Mouse (Mus musculus) intestine, postnatal 0 days (tissue): Measurements from ENCODE around the gene Riox2. TPM values are rescaled to one million over a fixed set of nuclear protein-coding genes. Genes with fewer than 3 reads are reported as not detected.

Source experiments
- ATAC-seq: fragments of 200-750 bp; cut with Nextera tagmentation; 2 replicates; pipeline ENCODE4 v1.8.0; 2017; ENCODE audit warnings: mild to moderate bottlenecking, moderate TSS enrichment, moderate library complexity
- H3K27ac ChIP-seq: fragments of 300-500 bp; sonication (generic); 2 replicates; pipeline ENCODE4 v1.5.1; 2014; ENCODE audit warnings: mild to moderate bottlenecking, low read depth, low read length, moderate library complexity
- H3K27me3 ChIP-seq: fragments of 300-500 bp; sonication (generic); replicated peaks from 2 replicates; pipeline ENCODE4 v1.6.1; 2014; ENCODE audit warnings: low read length, mixed read lengths; ENCODE audit not compliant: control insufficient read depth, insufficient read depth
- H3K36me3 ChIP-seq: fragments of 300-500 bp; sonication (generic); 2 replicates; pipeline ENCODE4 v1.6.1; 2014; ENCODE audit warnings: mild to moderate bottlenecking, moderate library complexity; ENCODE audit not compliant: control insufficient read depth, insufficient read depth
- H3K4me1 ChIP-seq: fragments of 300-500 bp; sonication (generic); replicated peaks from 2 replicates; pipeline ENCODE4 v1.6.1; 2014; ENCODE audit warnings: antibody characterized with exemption, low read length, mixed read lengths; ENCODE audit not compliant: control insufficient read depth, insufficient read depth
- H3K4me2 ChIP-seq: fragments of 300-500 bp; sonication (generic); replicated peaks from 2 replicates; pipeline ENCODE4 v1.6.1; 2014; ENCODE audit warnings: low read depth, mild to moderate bottlenecking, moderate library complexity
- H3K4me3 ChIP-seq: fragments of 300-500 bp; sonication (generic); 2 replicates; pipeline ENCODE4 v1.5.1; 2014; ENCODE audit warnings: low read depth, low read length
- H3K9ac ChIP-seq: fragments of 300-500 bp; sonication (generic); 2 replicates; pipeline ENCODE4 v1.6.1; 2014; ENCODE audit warnings: mild to moderate bottlenecking, low read depth, low read length
- H3K9me3 ChIP-seq: fragments of 300-500 bp; sonication (generic); 2 replicates; pipeline ENCODE4 v1.6.1; 2016; ENCODE audit warnings: mixed run types; ENCODE audit not compliant: control insufficient read depth
- CTCF ChIP-seq: sonication (generic); IDR thresholded peaks from 2 replicates; pipeline ENCODE4 v1.5.1; 2016; ENCODE audit warnings: low read depth, mild to moderate bottlenecking, control low read depth, antibody characterized with exemption, moderate library complexity
- WGBS: fragments of 180-500 bp; shearing (Covaris S2); extraction: QIAGEN DNeasy Blood & Tissue Kit; methylation state at CpG from one replicate; pipeline ENCODE4 v1.1.7; 2014; 5-methylcytosine and 5-hydroxymethylcytosine counted together
- polyA plus RNA-seq: library from polyadenylated mRNA; unstranded; fragments of >200 nt; fragmentation: Nextera tagmentation; extraction: Ambion mirVana; gene quantifications from 2 replicates; pipeline ENCODE4 v1.2.1, GENCODE M21; 2015

Gene Riox2
- polyA plus RNA-seq, 1 experiment from 2014 or later = 13.6 TPM

DNA sequence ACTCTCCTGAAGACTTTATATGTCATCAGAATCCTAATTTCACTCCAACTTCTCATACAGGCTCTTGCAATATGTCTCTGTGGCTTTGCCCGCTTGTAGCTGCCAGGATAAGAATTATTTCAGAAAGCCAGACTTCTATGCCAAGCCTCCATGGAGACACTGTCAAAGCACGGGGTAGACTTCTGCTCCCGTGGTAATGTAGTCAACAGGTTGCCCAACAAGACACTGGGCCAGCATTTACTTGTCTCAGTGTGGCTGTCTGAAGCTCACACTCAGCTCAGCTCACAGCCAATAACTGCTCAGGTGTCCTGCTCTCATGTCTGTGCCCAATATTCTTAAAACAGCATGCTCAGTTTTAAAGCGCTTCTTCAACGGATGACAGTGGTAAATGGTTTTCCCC is 43.6 kb downstream of the Riox2 start:
- Histone ChIP-seq H3K27me3 (no peaks in the 10 kb centered on the region), H3K9me3 (no peaks in the 10 kb centered on the region), H3K36me3 (peaks cover 6% of the 10 kb centered on the region; the same call in 1 of the 2 replicates), H3K4me2 (no peak overlapping the region), H3K4me3 (no peak overlapping the region), H3K27ac (no peak overlapping the region), H3K4me1 (no peaks in the 10 kb centered on the region), H3K9ac (no peak overlapping the region)
- 92% methylated on average over 5 of the region's 5 CpGs for WGBS
- no peak for TF ChIP-seq CTCF
- no peak for ATAC-seq

DNA sequence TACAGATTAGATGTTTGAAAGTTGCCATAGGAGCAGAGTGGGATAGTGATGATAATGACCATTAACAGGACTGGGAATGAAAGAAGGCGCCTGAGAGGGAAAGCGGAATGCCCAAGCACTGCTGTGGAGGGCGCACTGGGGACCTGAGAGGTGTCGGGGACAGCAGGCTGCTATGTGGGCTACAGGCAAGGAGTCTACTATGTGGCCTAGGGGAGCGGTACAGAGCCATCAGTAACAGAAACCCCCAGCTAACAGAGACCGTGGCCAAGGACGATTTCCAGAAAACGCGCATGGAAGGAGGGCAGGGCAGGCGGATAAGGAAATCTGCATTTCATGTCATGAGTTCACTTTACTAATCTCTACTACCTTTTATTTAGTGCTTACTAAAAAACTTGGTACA is 45.4 kb downstream of the Riox2 start:
- TF ChIP-seq CTCF = no peak
- Histone ChIP-seq H3K4me3 (no peak overlapping the region), H3K36me3 (no peaks in the 10 kb centered on the region; the same call in 1 of the 2 replicates), H3K9me3 (no peaks in the 10 kb centered on the region), H3K4me2 (no peak overlapping the region), H3K27me3 (no peaks in the 10 kb centered on the region), H3K9ac (no peak overlapping the region), H3K4me1 (no peaks in the 10 kb centered on the region), H3K27ac (no peak overlapping the region)
- no peak for ATAC-seq
- WGBS = 90% methylated on average over 10 of the region's 10 CpGs

DNA sequence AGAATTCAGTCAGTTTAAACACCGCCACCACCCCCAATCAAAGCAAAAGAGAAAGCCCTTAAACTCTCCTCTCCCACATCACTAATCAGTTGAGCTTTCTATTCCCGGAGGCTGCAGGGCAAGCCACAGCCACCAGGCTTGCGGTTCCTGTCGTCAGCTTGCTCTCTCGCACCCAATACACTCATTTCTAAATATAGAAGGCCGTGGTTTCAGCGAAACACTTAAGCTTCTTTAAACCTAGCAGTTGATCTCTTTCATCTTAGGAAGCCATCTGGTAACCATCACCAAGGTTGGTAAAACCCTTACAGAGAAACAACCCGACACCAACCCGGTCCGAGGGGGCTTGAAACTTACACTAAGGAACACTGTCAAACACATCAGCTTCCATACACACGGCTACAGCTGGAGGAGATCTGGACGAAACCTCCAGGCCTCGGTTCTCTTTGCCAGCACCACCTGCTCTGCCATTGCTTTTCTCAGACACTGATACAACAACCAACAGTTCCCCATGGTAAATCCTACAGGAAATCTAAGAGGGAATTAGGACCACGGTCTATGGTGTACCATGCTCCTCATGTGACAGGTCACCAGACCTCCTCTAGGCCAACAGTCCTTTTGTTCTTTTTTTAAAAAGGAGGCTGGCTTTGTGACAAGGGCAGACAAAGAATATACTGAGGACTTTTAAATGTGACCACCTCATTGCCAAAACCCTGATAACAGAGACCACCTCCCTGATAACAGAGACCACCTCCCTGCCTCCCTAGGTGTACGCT is 46.1 kb downstream of the Riox2 start:
- no peak overlapping the region for H3K4me3 ChIP-seq
- no peak overlapping the region for H3K9ac ChIP-seq
- no peaks in the 10 kb centered on the region; the same call in 1 of the 2 replicates for H3K36me3 ChIP-seq
- no peak for ATAC-seq
- no peak overlapping the region for H3K4me2 ChIP-seq
- H3K27ac ChIP-seq = no peak overlapping the region
- TF ChIP-seq CTCF = no peak
- no peaks in the 10 kb centered on the region for H3K4me1 ChIP-seq
- 72% methylated on average over 15 of the region's 15 CpGs for WGBS
- no peaks in the 10 kb centered on the region for H3K9me3 ChIP-seq
- no peaks in the 10 kb centered on the region for H3K27me3 ChIP-seq

DNA sequence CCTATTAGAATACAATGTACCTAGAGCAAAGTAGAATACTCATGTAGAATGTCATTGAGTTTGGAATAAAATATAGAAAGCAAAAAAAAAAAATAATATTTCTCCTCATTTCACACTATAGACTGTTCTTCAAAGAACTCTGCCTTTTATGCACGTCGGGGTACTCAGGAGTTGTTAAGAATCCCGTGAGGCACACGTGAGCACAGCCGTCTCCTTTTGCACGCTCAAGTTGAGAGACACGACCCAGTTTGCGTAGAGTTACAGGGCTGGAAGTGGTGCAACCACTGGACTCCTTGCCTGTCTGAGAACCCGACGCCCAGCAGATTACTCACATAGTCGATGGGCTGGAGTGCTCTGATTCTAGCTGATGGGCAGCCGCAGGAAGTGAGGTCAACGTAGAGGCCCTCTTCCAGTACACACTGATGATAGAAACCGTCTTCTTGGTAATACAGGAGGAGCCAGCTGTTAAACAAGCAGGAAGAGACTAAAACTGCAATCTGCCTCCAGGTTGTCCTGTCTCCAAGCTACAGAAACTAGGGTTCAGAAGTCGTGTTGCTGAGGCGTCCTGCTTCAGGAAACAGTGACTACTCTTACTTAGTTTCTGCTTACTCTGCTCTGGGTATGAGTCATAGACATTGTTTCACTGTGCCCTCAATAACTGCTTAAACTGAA is 50.3 kb downstream of the Riox2 start:
- ATAC-seq = peak; percentile 83
- no peaks in the 10 kb centered on the region; the same call in 1 of the 2 replicates for H3K36me3 ChIP-seq
- H3K27me3 ChIP-seq = no peaks in the 10 kb centered on the region
- H3K4me2 ChIP-seq = no peak overlapping the region
- H3K27ac ChIP-seq = no peak overlapping the region
- H3K4me1 ChIP-seq = no peaks in the 10 kb centered on the region
- no peak overlapping the region for H3K9ac ChIP-seq
- WGBS = 71% methylated on average over 16 of the region's 16 CpGs
- TF ChIP-seq CTCF = no peak
- no peaks in the 10 kb centered on the region for H3K9me3 ChIP-seq
- no peak overlapping the region for H3K4me3 ChIP-seq

DNA sequence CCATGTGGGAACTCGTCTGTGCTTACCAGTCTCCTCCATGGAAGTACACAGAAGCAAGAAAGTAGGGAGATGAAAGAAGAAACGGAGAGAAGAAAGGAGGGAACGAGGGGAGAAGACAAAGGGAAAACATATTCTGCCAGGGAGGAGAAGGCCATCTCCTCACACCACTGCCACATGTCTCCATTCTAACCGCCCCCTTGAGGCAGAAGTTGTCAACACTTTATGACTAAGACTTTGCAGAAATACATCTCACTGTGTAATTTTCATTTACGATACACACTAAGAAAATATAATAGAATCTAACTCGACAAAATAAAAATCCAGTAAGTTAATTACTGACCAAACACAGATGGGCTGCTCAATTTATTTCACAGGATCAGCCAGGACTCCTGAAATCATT is 55.4 kb downstream of the Riox2 start:
- Histone ChIP-seq H3K36me3 (no peaks in the 10 kb centered on the region), H3K4me1 (no peaks in the 10 kb centered on the region), H3K27me3 (no peaks in the 10 kb centered on the region), H3K9me3 (no peaks in the 10 kb centered on the region), H3K9ac (no peak overlapping the region), H3K4me3 (no peak overlapping the region), H3K27ac (no peak overlapping the region), H3K4me2 (no peak overlapping the region)
- WGBS = 83% methylated on average over 6 of the region's 6 CpGs
- peak; percentile 32; the same call in 1 of the 2 replicates for TF ChIP-seq CTCF
- no peak for ATAC-seq

DNA sequence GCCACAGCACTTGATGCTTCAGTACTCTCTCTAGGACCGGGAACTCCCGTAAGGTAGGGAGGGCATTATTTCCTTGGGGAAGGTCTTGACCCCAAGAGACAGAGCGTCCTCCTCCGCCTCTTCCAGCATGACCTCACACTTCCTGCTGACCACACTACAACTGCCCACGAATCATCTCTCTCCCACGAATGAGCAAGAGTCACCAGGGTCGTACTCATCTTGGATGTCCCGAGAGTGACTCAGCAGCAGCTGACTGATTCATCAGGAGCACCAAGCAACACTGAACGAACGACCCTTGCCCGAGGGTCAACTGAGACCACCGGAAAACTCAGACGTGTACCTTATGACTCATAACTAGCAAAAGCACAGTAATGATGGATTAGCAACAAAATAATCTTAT is 58.0 kb downstream of the Riox2 start:
- H3K4me3 ChIP-seq = no peak overlapping the region
- no peak overlapping the region for H3K9ac ChIP-seq
- H3K27me3 ChIP-seq = no peaks in the 10 kb centered on the region
- H3K4me2 ChIP-seq = no peak overlapping the region
- no peaks in the 10 kb centered on the region for H3K4me1 ChIP-seq
- 0 out of 2 replicates have a peak, but pooled peaks cover 3% of the 10 kb centered on the region for H3K36me3 ChIP-seq
- ATAC-seq = no peak
- H3K9me3 ChIP-seq = no peaks in the 10 kb centered on the region
- H3K27ac ChIP-seq = no peak overlapping the region
- 89% methylated on average over 13 of the region's 13 CpGs for WGBS
- no peak for TF ChIP-seq CTCF
